Mouse (Mus musculus) kidney, adult 11 months (tissue): ENCODE measurements around the gene Tbx4.
A peak's percentile ranks its signal among the peaks of the same experiment; 100 is the strongest.

Experiments used
- DNase-seq: peaks from one replicate; pipeline ENCODE4 v3.0.0; 2022

Tbx4 gene

GRCm38 (mm10) chr11:85910133-85910532 is 23.9 kb downstream of the Tbx4 start:
- no peak for DNase-seq

- DNase-seq, result no peak
Measured at GRCm38 (mm10) chr11:85913506-85913905, 27.3 kb downstream of the Tbx4 start.

GRCm38 (mm10) chr11:85917091-85917992 is 31.1 kb downstream of the Tbx4 start:
- no peak for DNase-seq

- no peak for DNase-seq
Measured at GRCm38 (mm10) chr11:85917993-85918325, 31.7 kb downstream of the Tbx4 start.

GRCm38 (mm10) chr11:85918388-85918940 is 32.2 kb downstream of the Tbx4 start:
- DNase-seq, result no peak

GRCm38 (mm10) chr11:85925294-85925743 is 39.1 kb downstream of the Tbx4 start:
- peak; percentile 12 for DNase-seq

- no peak for DNase-seq
Measured at GRCm38 (mm10) chr11:85926287-85926764, 40.1 kb downstream of the Tbx4 start.

- DNase-seq, result no peak
Measured at GRCm38 (mm10) chr11:85928106-85928505, 41.9 kb downstream of the Tbx4 start.

GRCm38 (mm10) chr11:85929651-85930050 is 43.4 kb downstream of the Tbx4 start:
- DNase-seq, result no peak

- DNase-seq, result no peak
Measured at GRCm38 (mm10) chr11:85941785-85942570, 55.8 kb downstream of the Tbx4 start.

- no peak for DNase-seq
Measured at GRCm38 (mm10) chr11:85948765-85949164, 62.5 kb downstream of the Tbx4 start.

GRCm38 (mm10) chr11:85949749-85950148 is 63.5 kb downstream of the Tbx4 start:
- DNase-seq, result no peak

- no peak for DNase-seq
Measured at GRCm38 (mm10) chr11:85952538-85952937, 66.3 kb downstream of the Tbx4 start.

- no peak for DNase-seq
Measured at GRCm38 (mm10) chr11:85955611-85956010, 69.4 kb downstream of the Tbx4 start.

- DNase-seq, result no peak
Measured at GRCm38 (mm10) chr11:85956422-85956821, 70.2 kb downstream of the Tbx4 start.

GRCm38 (mm10) chr11:85956950-85957778 is 70.9 kb downstream of the Tbx4 start:
- DNase-seq, result no peak

GRCm38 (mm10) chr11:85959837-85960236 is 73.6 kb downstream of the Tbx4 start:
- no peak for DNase-seq

- no peak for DNase-seq
Measured at GRCm38 (mm10) chr11:85960273-85960672, 74.1 kb downstream of the Tbx4 start.

GRCm38 (mm10) chr11:85961498-85961897 is 75.3 kb downstream of the Tbx4 start:
- DNase-seq, result no peak
